Mouse (Mus musculus) embryonic facial prominence, embryonic 14.5 days (tissue): ENCODE results near the gene Car7. TPM values are rescaled to one million over a fixed set of nuclear protein-coding genes. Genes with fewer than 3 reads are reported as not detected.
"Not testable (repeated sequence)": the region's sequence is repeated elsewhere in the genome, so short reads cannot be mapped to it uniquely, and the experiment has no call there.

Source experiments
- ATAC-seq: fragments of 200-750 bp; cut with Nextera tagmentation; 2 replicates; pipeline ENCODE4 v1.8.0; 2017; ENCODE audit warnings: low read depth, moderate number of reproducible peaks, moderate TSS enrichment
- DNase-seq: peaks from one replicate; pipeline ENCODE4 v3.0.0-alpha.2; 2015; ENCODE audit warnings: low spot score
- H3K27ac ChIP-seq: fragments of 300-500 bp; sonication (generic); replicated peaks from 2 replicates; pipeline ENCODE4 v1.5.1; 2014; ENCODE audit warnings: low read depth, mild to moderate bottlenecking, low read length, moderate library complexity
- H3K27me3 ChIP-seq: fragments of 300-500 bp; sonication (generic); replicated peaks from 2 replicates; pipeline ENCODE4 v1.6.1; 2014; ENCODE audit warnings: low read length; ENCODE audit not compliant: control insufficient read depth, insufficient read depth
- H3K36me3 ChIP-seq: fragments of 300-500 bp; sonication (generic); 2 replicates; pipeline ENCODE4 v1.6.1; 2014; ENCODE audit warnings: low read length, mixed read lengths; ENCODE audit not compliant: control insufficient read depth, insufficient read depth
- H3K4me1 ChIP-seq: fragments of 300-500 bp; sonication (generic); 2 replicates; pipeline ENCODE4 v1.6.1; 2014; ENCODE audit warnings: antibody characterized with exemption, low read length; ENCODE audit not compliant: control insufficient read depth, insufficient read depth
- H3K4me2 ChIP-seq: fragments of 300-500 bp; sonication (generic); 2 replicates; pipeline ENCODE4 v1.6.1; 2014; ENCODE audit warnings: low read depth, mild to moderate bottlenecking, low read length, moderate library complexity, mixed read lengths
- H3K4me3 ChIP-seq: fragments of 300-500 bp; sonication (generic); 2 replicates; pipeline ENCODE4 v1.5.1; 2014; ENCODE audit warnings: low read depth, mild to moderate bottlenecking, low read length
- H3K9ac ChIP-seq: fragments of 300-500 bp; sonication (generic); 2 replicates; pipeline ENCODE4 v1.6.1; 2014; ENCODE audit warnings: low read depth, mild to moderate bottlenecking, low read length, moderate library complexity, mixed read lengths
- H3K9me3 ChIP-seq: fragments of 300-500 bp; sonication (generic); 2 replicates; pipeline ENCODE4 v1.6.1; 2016; ENCODE audit warnings: low read length; ENCODE audit not compliant: control insufficient read depth
- WGBS: fragments of 180-500 bp; shearing (Covaris S2); extraction: QIAGEN DNeasy Blood & Tissue Kit; methylation state at CpG from one replicate; pipeline ENCODE4 v1.1.7; 2014; 5-methylcytosine and 5-hydroxymethylcytosine counted together
- polyA plus RNA-seq: library from polyadenylated mRNA; unstranded; fragments of >200 nt; fragmentation: Nextera tagmentation; extraction: Ambion mirVana; gene quantifications from 2 replicates; pipeline ENCODE4 v1.2.1, GENCODE M21; 2014

The Car7 gene
- polyA plus RNA-seq, 1 experiment from 2014 or later: 1.6 TPM

DNA sequence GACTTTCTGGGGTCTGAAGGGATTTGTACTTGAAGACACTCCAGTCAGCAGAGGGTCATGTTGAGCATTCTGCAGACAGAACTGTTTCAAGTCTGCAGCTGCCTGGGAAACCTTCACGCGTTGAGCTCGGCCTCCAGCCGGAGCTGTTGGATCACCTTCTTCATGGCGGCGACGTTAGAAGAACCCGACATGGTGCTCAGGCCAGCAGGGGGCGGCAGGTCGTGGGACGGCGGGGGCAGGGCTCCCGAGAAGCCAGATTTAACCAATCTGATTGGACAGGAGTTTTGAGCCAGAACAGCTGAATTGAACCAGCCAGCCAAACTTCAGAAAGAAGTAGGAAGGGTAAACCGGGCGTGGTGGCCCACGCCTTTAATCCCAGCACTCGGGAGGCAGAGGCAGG, 43.1 kb downstream of the Car7 start:
- not testable (repeated sequence) for DNase-seq, H3K36me3 ChIP-seq, ATAC-seq, H3K4me2 ChIP-seq, H3K4me1 ChIP-seq, H3K27ac ChIP-seq, H3K27me3 ChIP-seq, H3K4me3 ChIP-seq, H3K9me3 ChIP-seq, H3K9ac ChIP-seq
- WGBS: 79% methylated on average over 17 of the region's 17 CpGs

DNA sequence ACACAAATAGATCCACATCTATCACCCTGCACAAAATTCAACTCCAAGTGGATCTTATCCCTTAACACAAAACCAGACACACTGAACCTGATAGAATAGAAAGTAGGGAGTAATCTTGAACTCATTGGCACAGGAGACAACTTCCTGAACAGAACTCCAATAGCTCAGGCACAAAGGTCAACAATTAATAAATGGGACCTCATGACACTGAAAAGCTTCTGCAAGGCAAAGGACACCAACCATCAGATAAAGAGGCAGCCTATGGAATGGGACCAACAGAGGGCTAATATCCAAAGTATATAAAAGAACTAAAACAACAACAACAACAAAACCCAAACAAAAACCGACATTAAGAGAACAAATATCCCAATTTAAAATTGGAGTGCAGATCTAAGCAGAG, 50.0 kb downstream of the Car7 start:
- ATAC-seq (no peak), DNase-seq (no peak)
- Histone ChIP-seq H3K36me3 (no peaks in the 10 kb centered on the region), H3K4me3 (no peak overlapping the region), H3K9me3 (0 out of 2 replicates have a peak, but pooled peaks cover 5% of the 10 kb centered on the region), H3K27ac (no peak overlapping the region), H3K9ac (no peak overlapping the region), H3K4me2 (no peak overlapping the region), H3K4me1 (no peaks in the 10 kb centered on the region), H3K27me3 (no peaks in the 10 kb centered on the region)
- WGBS: 68% methylated on average over 1 of the region's 1 CpGs

DNA sequence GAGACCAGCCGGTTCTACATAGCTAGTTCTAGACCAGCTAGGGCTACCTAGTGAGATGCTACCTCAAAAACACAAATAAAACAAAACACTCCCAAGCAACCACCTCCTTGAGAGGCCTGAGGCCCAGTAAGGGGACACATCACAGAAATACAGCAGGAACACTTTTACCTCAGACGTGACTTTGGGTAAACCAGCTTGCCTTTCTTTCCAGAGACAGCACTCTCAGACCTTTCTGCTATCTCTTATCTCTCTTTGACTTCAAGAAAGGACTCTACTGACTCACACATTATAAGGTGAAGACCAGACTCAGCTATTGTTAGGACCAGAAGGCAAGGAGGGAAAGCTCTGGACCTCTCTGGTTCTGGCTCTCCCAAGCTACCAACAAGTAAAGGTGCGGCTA, 55.8 kb downstream of the Car7 start:
- Histone ChIP-seq H3K27me3 (no peaks in the 10 kb centered on the region), H3K9me3 (no peaks in the 10 kb centered on the region), H3K36me3 (peaks cover 19% of the 10 kb centered on the region), H3K4me2 (no peak overlapping the region), H3K4me3 (no peak overlapping the region), H3K4me1 (peaks cover 6% of the 10 kb centered on the region), H3K27ac (no peak overlapping the region), H3K9ac (no peak overlapping the region)
- 89% methylated on average over 3 of the region's 3 CpGs for WGBS
- ATAC-seq (no peak), DNase-seq (no peak)

DNA sequence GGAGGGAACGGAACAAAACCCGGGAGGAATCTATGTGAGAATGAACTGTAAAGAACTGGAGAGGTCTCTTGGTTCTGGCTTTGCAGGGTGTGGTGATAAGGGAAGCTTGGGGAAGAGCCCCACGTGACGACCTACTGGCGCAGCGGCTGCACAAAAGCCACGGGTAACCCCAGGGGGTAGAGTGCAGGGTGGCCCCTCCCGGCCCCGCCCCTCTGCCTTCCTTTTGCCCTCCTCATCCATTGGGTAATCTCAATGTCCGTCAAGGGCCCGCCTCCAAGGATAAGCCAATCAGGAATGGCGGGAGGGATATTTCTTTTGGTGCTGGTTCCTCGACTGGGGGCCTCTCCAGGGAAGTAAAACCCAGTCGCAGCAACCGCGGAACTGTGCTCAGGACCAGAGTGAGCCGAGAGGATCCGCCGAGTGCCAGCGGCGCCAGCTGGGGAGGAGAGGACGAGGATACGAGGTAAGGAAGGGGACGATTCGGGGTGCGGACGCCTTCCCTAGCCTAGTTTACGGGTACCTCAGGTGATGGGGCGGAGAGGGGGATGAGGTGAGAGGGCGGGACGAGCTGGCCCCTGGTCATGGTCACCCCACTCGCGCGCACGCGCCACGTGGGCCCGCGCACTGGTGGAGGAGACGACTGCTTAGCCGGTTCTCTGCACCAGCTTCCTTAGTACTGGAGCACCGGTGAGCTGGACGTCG, 56.8 kb downstream of the Car7 start, which contains the start of gene Pdp2:
Gene Pdp2, plus strand, starts transcription at position 319 of the 702 bp plus-strand sequence.
- under 1% methylated on average over 41 of the region's 44 CpGs for WGBS
- Histone ChIP-seq H3K27ac (peak within 1 kb of the TSS; percentile 84), H3K4me1 (peaks cover 6% of the 10 kb centered on the region), H3K4me2 (peak within 1 kb of the TSS; percentile 88), H3K36me3 (peaks cover 29% of the 10 kb centered on the region), H3K9me3 (no peaks in the 10 kb centered on the region), H3K9ac (peak within 1 kb of the TSS; percentile 72), H3K4me3 (peak within 1 kb of the TSS; percentile 65), H3K27me3 (no peaks in the 10 kb centered on the region)
- peak; percentile 97 for ATAC-seq
- DNase-seq: peak; percentile 97

DNA sequence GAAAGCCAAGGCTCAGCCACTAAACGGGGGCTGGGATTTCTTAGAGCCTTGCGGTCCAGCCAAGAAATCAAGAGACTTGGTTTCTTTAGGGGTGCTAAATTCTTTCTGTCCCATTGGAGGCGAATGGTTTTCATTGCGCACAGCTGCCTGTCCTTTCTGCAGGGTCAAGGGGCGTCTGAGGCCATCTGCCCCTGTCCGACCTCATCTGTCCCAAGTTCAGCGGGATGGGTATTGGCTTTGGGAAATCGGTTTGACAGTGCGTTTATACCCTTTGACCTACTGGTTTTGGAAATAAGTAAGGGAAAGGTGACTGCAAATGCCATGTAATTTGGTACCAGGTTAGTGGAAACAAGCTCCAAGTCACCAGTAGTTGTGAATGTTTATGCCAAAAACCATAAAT, 57.4 kb downstream of the Car7 start:
- ATAC-seq: no peak
- under 1% methylated on average over 9 of the region's 9 CpGs for WGBS
- H3K27me3 ChIP-seq: no peaks in the 10 kb centered on the region

DNA sequence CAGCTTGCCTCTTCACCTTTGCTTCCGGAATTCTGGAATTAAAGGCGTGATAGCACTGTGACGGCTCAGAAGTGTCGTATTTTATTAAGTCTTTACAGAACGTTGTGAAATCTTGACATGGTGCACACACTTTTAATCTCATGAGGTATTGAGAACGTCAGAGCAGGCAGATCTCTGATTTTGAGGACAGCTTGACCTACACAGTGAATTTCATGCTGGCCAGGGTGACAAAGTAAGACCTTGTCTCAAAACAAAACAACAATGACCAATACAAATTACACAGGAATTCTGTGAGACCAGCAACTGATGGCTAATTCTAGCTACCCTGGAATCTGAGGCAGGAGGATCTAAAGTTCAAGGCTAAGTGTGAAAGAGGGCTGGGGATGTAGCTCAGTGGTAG, 58.1 kb downstream of the Car7 start:
- WGBS: 64% methylated on average over 6 of the region's 6 CpGs
- peak overlapping the region; percentile 88; the same call in 1 of the 2 replicates for H3K4me2 ChIP-seq
- DNase-seq: no peak

More for the DNA sequence above, 57.4 kb downstream of the Car7 start:
- no peak for DNase-seq
- Histone ChIP-seq H3K4me2 (peak overlapping the region; percentile 88), H3K36me3 (peaks cover 35% of the 10 kb centered on the region), H3K27ac (no peak overlapping the region), H3K4me1 (peaks cover 6% of the 10 kb centered on the region), H3K9ac (peak overlapping the region; percentile 72), H3K4me3 (peak overlapping the region; percentile 65), H3K9me3 (no peaks in the 10 kb centered on the region)

DNA sequence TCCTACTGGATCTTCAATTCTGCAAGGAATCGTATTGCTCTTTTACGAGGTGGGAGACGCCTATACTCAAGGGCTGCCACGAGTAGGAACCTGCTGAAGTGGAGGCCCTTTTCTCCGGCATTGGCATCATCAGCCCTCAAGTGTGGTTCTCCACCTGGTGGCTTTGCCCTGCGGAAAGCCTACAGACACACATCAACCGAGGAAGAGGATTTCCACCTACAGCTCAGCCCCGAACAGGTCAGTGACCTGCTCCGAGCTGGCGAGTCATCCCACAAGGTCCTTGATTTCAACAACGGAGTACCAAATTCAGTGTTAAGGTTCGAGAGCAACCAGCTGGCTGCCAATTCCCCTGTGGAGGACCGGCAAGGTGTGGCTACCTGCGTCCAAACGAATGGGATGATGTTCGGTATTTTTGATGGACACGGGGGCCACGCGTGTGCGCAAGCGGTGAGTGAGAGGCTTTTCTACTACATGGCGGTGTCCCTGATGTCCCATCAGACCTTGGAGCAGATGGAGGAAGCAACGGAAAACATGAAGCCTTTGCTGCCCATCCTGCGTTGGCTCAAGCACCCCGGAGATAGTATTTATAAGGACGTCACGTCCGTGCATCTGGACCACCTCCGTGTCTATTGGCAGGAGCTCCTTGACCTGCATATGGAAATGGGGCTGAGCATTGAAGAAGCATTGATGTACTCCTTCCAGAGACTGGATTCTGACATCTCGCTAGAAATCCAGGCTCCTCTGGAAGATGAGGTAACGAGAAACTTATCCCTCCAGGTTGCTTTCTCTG, 59.2 kb downstream of the Car7 start:
- H3K4me2 ChIP-seq: no peak overlapping the region
- ATAC-seq: no peak
- no peaks in the 10 kb centered on the region for H3K9me3 ChIP-seq
- no peak for DNase-seq
- no peak overlapping the region for H3K27ac ChIP-seq
- H3K27me3 ChIP-seq: no peaks in the 10 kb centered on the region
- no peak overlapping the region for H3K4me3 ChIP-seq
- 94% methylated on average over 31 of the region's 31 CpGs for WGBS
- peaks cover 6% of the 10 kb centered on the region for H3K4me1 ChIP-seq
- no peak overlapping the region for H3K9ac ChIP-seq
- peaks cover 38% of the 10 kb centered on the region for H3K36me3 ChIP-seq

More for the DNA sequence above, 58.1 kb downstream of the Car7 start:
- H3K9ac ChIP-seq: peak overlapping the region; percentile 72; the same call in 1 of the 2 replicates
- H3K4me1 ChIP-seq: peaks cover 6% of the 10 kb centered on the region
- no peak overlapping the region for H3K27ac ChIP-seq
- no peak for ATAC-seq
- H3K4me3 ChIP-seq: peak overlapping the region; percentile 65; the same call in 1 of the 2 replicates
- H3K27me3 ChIP-seq: no peaks in the 10 kb centered on the region
- peaks cover 38% of the 10 kb centered on the region for H3K36me3 ChIP-seq
- no peaks in the 10 kb centered on the region for H3K9me3 ChIP-seq

DNA sequence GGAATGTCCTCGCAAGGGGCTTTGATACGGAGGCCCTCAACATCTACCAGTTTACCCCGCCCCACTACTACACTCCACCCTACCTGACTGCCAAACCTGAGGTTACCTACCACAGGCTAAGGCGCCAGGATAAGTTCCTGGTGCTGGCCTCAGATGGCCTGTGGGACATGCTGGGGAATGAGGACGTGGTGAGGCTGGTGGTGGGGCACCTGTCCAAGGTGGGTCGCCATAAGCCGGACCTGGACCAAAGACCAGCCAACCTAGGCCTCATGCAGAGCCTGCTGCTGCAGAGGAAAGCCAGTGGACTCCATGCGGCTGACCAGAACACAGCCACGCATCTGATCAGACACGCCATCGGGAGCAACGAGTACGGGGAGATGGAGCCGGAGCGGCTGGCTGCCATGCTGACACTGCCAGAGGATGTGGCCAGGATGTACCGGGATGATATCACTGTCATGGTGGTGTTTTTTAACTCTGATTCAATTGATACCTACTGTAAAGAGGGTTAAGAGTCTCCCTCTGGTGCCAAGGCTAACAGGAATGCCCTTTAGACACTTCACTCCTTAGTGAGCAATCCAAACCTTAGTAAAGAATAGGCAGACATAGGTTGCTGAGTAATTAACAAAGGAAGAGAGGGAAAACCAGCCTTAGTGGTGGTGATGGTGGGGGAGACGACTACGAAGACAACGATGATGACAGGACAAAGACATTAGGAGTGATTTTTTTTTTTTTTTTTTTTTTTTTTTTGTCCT, 60.3 kb downstream of the Car7 start:
- H3K27me3 ChIP-seq: no peaks in the 10 kb centered on the region
- no peak overlapping the region for H3K4me2 ChIP-seq
- peaks cover 38% of the 10 kb centered on the region for H3K36me3 ChIP-seq
- ATAC-seq: no peak
- no peak overlapping the region for H3K9ac ChIP-seq
- no peak overlapping the region for H3K27ac ChIP-seq
- no peaks in the 10 kb centered on the region for H3K9me3 ChIP-seq
- no peak overlapping the region for H3K4me3 ChIP-seq
- 95% methylated on average over 17 of the region's 19 CpGs for WGBS
- no peak for DNase-seq
- H3K4me1 ChIP-seq: peaks cover 6% of the 10 kb centered on the region
